In genomic region chr4:59259806-59260205, GRCm38 (mm10) we compare ENCODE assay signal across 22 mouse cellular contexts.
A peak's percentile ranks its signal among the peaks of the same experiment; 100 is the strongest.
DNase-seq lines count a peak whose midpoint lies in the region; ATAC-seq and TF ChIP-seq lines count a peak whose summit lies in the region.
"Had no signal": no experiment of that assay in that cellular context is flagged by ENCODE, and none has a peak within 500 bp of the region (broad histone marks: within the 10 kb centered on the region; RNA-seq: fewer than 3 reads in every experiment).

No protein-coding gene starts in this region.

- peaks cover 3% of the 10 kb centered on the region; the same call in 1 of the 2 replicates for H3K4me1 ChIP-seq in intestine, postnatal 0 days (replicated peaks; ENCODE audit: control insufficient read depth, insufficient read depth, low read length)
- peaks cover 6% of the 10 kb centered on the region; the same call in 1 of the 2 replicates for H3K4me1 ChIP-seq in intestine, embryonic 16.5 days (ENCODE audit: control insufficient read depth, insufficient read depth, low read length)
- peaks cover 3 to 6% of the 10 kb centered on the region in 2 experiments for H3K4me1 ChIP-seq in MEL (ENCODE audit: control insufficient read depth in 1 of 2, insufficient read depth in 2 of 2, low read length in 2 of 2)
- H3K4me1 ChIP-seq in midbrain, embryonic 16.5 days (ENCODE audit: control insufficient read depth, insufficient read depth, low read length), result no peaks in the 10 kb centered on the region
- H3K4me1 ChIP-seq: forebrain, embryonic 15.5 days had no signal

- H3K36me3 ChIP-seq in intestine, postnatal 0 days (ENCODE audit: control insufficient read depth, insufficient read depth), result no peaks in the 10 kb centered on the region
- no peaks in the 10 kb centered on the region for H3K36me3 ChIP-seq in intestine, embryonic 16.5 days (ENCODE audit: control insufficient read depth, insufficient read depth, low read length)
- H3K36me3 ChIP-seq in MEL (ENCODE audit: control insufficient read depth in 1 of 2, insufficient read depth in 2 of 2, low read length in 2 of 2), result peaks cover 0 to 5% of the 10 kb centered on the region in 2 experiments; a peak in 1 of 4 replicates
- H3K36me3 ChIP-seq in midbrain, embryonic 16.5 days (ENCODE audit: control insufficient read depth, insufficient read depth, low read length), result no peaks in the 10 kb centered on the region
- H3K36me3 ChIP-seq: forebrain, embryonic 15.5 days; heart, embryonic 13.5 days had no signal

- peak; percentile 4 for TF ChIP-seq RAD21 in MEL (IDR thresholded peaks at IDR 0.05; ENCODE audit: low read depth, low read length)

- no peak for ATAC-seq in intestine, postnatal 0 days
- no peak for ATAC-seq in intestine, embryonic 16.5 days
- peak; percentile 33; the same call in 1 of the 2 replicates for ATAC-seq in megakaryocyte progenitor cell, adult 5-6 weeks (replicated peaks; ENCODE audit: poor library complexity)
- ATAC-seq in midbrain, embryonic 16.5 days, result no peak
- ATAC-seq: activated CD4-positive, CD25-positive, alpha-beta regulatory T cell, adult 4 months; forebrain, embryonic 15.5 days; Patski had no signal

- no peak overlapping the region for H3K4me2 ChIP-seq in intestine, postnatal 0 days (replicated peaks; ENCODE audit: low read depth)
- no peak overlapping the region for H3K4me2 ChIP-seq in intestine, embryonic 16.5 days (ENCODE audit: low read depth, low read length)
- no peak overlapping the region for H3K4me2 ChIP-seq in midbrain, embryonic 16.5 days (ENCODE audit: low read length)
- H3K4me2 ChIP-seq: forebrain, embryonic 15.5 days; heart, embryonic 13.5 days had no signal

- no peaks in the 10 kb centered on the region for H3K79me2 ChIP-seq in MEL (ENCODE audit: control insufficient read depth, insufficient read depth, low read length, poor library complexity)

- no peaks in the 10 kb centered on the region for H3K9me3 ChIP-seq in intestine, postnatal 0 days (ENCODE audit: control insufficient read depth)
- no peaks in the 10 kb centered on the region for H3K9me3 ChIP-seq in intestine, embryonic 16.5 days (ENCODE audit: control insufficient read depth, low read length)
- H3K9me3 ChIP-seq in MEL (replicated peaks; ENCODE audit: insufficient read depth, low read length), result no peaks in the 10 kb centered on the region
- no peaks in the 10 kb centered on the region for H3K9me3 ChIP-seq in midbrain, embryonic 16.5 days (replicated peaks; ENCODE audit: control insufficient read depth, low read length, poor library complexity, severe bottlenecking)
- H3K9me3 ChIP-seq: forebrain, embryonic 15.5 days; heart, embryonic 13.5 days had no signal

- TF ChIP-seq CTCF in intestine, postnatal 0 days (IDR thresholded peaks at IDR 0.05; ENCODE audit: low read depth), result 0 out of 2 replicates have a peak, but pooled peaks have one; percentile 3
- peak in 1 of 3 experiments; percentile 16; a peak in 2 of 6 replicates for TF ChIP-seq CTCF in MEL (IDR thresholded peaks at IDR 0.05 in 2 of 3, conservative IDR thresholded peaks at IDR 0.05 in 1 of 3; ENCODE audit: control insufficient read depth in 1 of 3, insufficient read depth in 1 of 3, low read depth in 2 of 3, low read length in 3 of 3, poor library complexity in 1 of 3, severe bottlenecking in 1 of 3)

- DNase-seq in MEL (ENCODE audit: low read depth, low spot score), result peak; percentile 50
- peak; percentile 42 for DNase-seq in induced T-regulatory cell, adult 2 months (ENCODE audit: low read depth)
- no peak for DNase-seq in cerebellum, adult 11 months
- no peak for DNase-seq in adrenal gland, adult 8-10 months
- DNase-seq: cerebellum, postnatal 25 days; heart, adult 11 months; kidney, adult 9 months; left cerebral cortex, postnatal 4 days; lung, adult 18-20 months; lung, postnatal 36 days; midbrain, embryonic 14.5 days; retina, postnatal 1 day; right cerebral cortex, postnatal 4 days had no signal

- H3K27me3 ChIP-seq in intestine, postnatal 0 days (replicated peaks; ENCODE audit: control insufficient read depth, insufficient read depth, low read length), result no peaks in the 10 kb centered on the region
- no peaks in the 10 kb centered on the region for H3K27me3 ChIP-seq in intestine, embryonic 16.5 days (replicated peaks; ENCODE audit: control insufficient read depth, insufficient read depth, low read length)
- no peaks in the 10 kb centered on the region for H3K27me3 ChIP-seq in MEL (ENCODE audit: control insufficient read depth in 1 of 2, insufficient read depth in 2 of 2, low read length in 2 of 2)
- H3K27me3 ChIP-seq in midbrain, embryonic 16.5 days (ENCODE audit: control insufficient read depth, insufficient read depth, low read depth, low read length), result no peaks in the 10 kb centered on the region
- H3K27me3 ChIP-seq: forebrain, embryonic 15.5 days; heart, embryonic 13.5 days; Patski had no signal

- TF ChIP-seq POLR2A in MEL (IDR thresholded peaks at IDR 0.05; ENCODE audit: control insufficient read depth in 1 of 2, insufficient read depth in 1 of 2, low read depth in 1 of 2, low read length in 2 of 2, poor library complexity in 1 of 2), result no peak

- no peak for TF ChIP-seq EP300 in MEL (IDR thresholded peaks at IDR 0.05; ENCODE audit: low read depth in 1 of 2, low read length in 2 of 2)

- no peak overlapping the region for H3K27ac ChIP-seq in intestine, postnatal 0 days (ENCODE audit: low read depth, low read length)
- H3K27ac ChIP-seq in intestine, embryonic 16.5 days (ENCODE audit: low read length), result no peak overlapping the region
- H3K27ac ChIP-seq in MEL (ENCODE audit: control insufficient read depth, low read depth, low read length), result peak overlapping the region; percentile 24; the same call in 1 of the 2 replicates
- H3K27ac ChIP-seq in midbrain, embryonic 16.5 days (ENCODE audit: low read length), result no peak overlapping the region
- H3K27ac ChIP-seq: forebrain, embryonic 15.5 days; heart, embryonic 13.5 days had no signal

- WGBS in intestine, postnatal 0 days, result 75% methylated on average over 1 of the region's 1 CpGs
- 69% methylated on average over 1 of the region's 1 CpGs for WGBS in intestine, embryonic 16.5 days
- 74% methylated on average over 1 of the region's 1 CpGs for WGBS in midbrain, embryonic 16.5 days

- no peak overlapping the region for H3K9ac ChIP-seq in intestine, postnatal 0 days (ENCODE audit: low read depth, low read length)
- H3K9ac ChIP-seq in intestine, embryonic 16.5 days (ENCODE audit: low read depth, low read length), result no peak overlapping the region
- no peak overlapping the region for H3K9ac ChIP-seq in MEL (ENCODE audit: control insufficient read depth, low read depth, low read length, poor library complexity, severe bottlenecking)
- H3K9ac ChIP-seq in midbrain, embryonic 16.5 days (ENCODE audit: low read depth, low read length), result no peak overlapping the region
- H3K9ac ChIP-seq: forebrain, embryonic 15.5 days; heart, embryonic 13.5 days had no signal

- no peak overlapping the region for H3K4me3 ChIP-seq in intestine, postnatal 0 days (ENCODE audit: low read depth, low read length)
- no peak overlapping the region for H3K4me3 ChIP-seq in intestine, embryonic 16.5 days (ENCODE audit: low read length)
- H3K4me3 ChIP-seq in MEL (ENCODE audit: control insufficient read depth in 1 of 2, insufficient read depth in 1 of 2, low read depth in 2 of 2, low read length in 2 of 2), result no peak overlapping the region
- H3K4me3 ChIP-seq in midbrain, embryonic 16.5 days (ENCODE audit: low read depth, low read length), result no peak overlapping the region
- H3K4me3 ChIP-seq: erythroblast, embryonic 14.5 days; forebrain, embryonic 15.5 days; heart, embryonic 13.5 days had no signal

TF ChIP-seq in MEL, 35 proteins besides CTCF, POLR2A, EP300 and RAD21 (continues in another document):
- TF ChIP-seq SMC3 (IDR thresholded peaks at IDR 0.05; ENCODE audit: low read depth, low read length) (no peak), CHD2 (IDR thresholded peaks at IDR 0.05; ENCODE audit: low read length) (no peak), MYC (IDR thresholded peaks at IDR 0.05; ENCODE audit: low read depth, low read length) (no peak), JUND (IDR thresholded peaks at IDR 0.05; ENCODE audit: low read depth, low read length) (no peak), NRF1 (IDR thresholded peaks at IDR 0.05; ENCODE audit: insufficient read depth, low read depth, low read length, poor library complexity, severe bottlenecking) (no peak), MYB (IDR thresholded peaks at IDR 0.05; ENCODE audit: low read depth, low read length) (no peak), SIN3A (IDR thresholded peaks at IDR 0.05; ENCODE audit: low read length) (no peak), CHD1 (IDR thresholded peaks at IDR 0.05; ENCODE audit: low read depth, low read length) (no peak), ZKSCAN1 (IDR thresholded peaks at IDR 0.05; ENCODE audit: low read depth, low read length) (no peak), HCFC1 (IDR thresholded peaks at IDR 0.05; ENCODE audit: low read depth, low read length) (no peak), ELF1 (IDR thresholded peaks at IDR 0.05; ENCODE audit: low read depth, low read length) (peak; percentile 41; the same call in 1 of the 2 replicates), ZNF384 (IDR thresholded peaks at IDR 0.05; ENCODE audit: low read depth, low read length) (0 out of 2 replicates have a peak, but pooled peaks have one; percentile 38), MAFK (IDR thresholded peaks at IDR 0.05; ENCODE audit: borderline replicate concordance, low read depth, low read length) (no peak), GATA1 (IDR thresholded peaks at IDR 0.05; ENCODE audit: low read depth, low read length) (peak; percentile 21; the same call in 1 of the 2 replicates), TAL1 (IDR thresholded peaks at IDR 0.05; ENCODE audit: low read length) (no peak), ZMIZ1 (IDR thresholded peaks at IDR 0.05; ENCODE audit: low read depth, low read length) (no peak), TCF12 (IDR thresholded peaks at IDR 0.05; ENCODE audit: low read depth, low read length) (no peak), MAZ (IDR thresholded peaks at IDR 0.05; ENCODE audit: low read depth, low read length) (no peak), POLR2AphosphoS5 (IDR thresholded peaks at IDR 0.05; ENCODE audit: borderline replicate concordance, low read depth, low read length) (no peak), E2F4 (IDR thresholded peaks at IDR 0.05; ENCODE audit: borderline replicate concordance, low read depth, low read length) (no peak), MAX (IDR thresholded peaks at IDR 0.05; ENCODE audit: low read length) (0 out of 2 replicates have a peak, but pooled peaks have one; percentile 32), BHLHE40 (IDR thresholded peaks at IDR 0.05; ENCODE audit: borderline replicate concordance, low read depth, low read length) (no peak), GABPA (IDR thresholded peaks at IDR 0.05; ENCODE audit: low read depth, low read length) (no peak), UBTF (IDR thresholded peaks at IDR 0.05; ENCODE audit: borderline replicate concordance, insufficient read depth, low read depth, low read length) (no peak), TBP (IDR thresholded peaks at IDR 0.05; ENCODE audit: low read depth, low read length) (no peak), MXI1 (IDR thresholded peaks at IDR 0.05; ENCODE audit: low read depth, low read length) (peak; percentile 24; the same call in 1 of the 2 replicates)

Comparison
In these comparisons a context has a peak if more than half of its experiments do, and no peak if none do; other contexts are left out.
1. DNase-seq: peak in MEL (single experiment) and induced T-regulatory cell, adult 2 months (single experiment); none in cerebellum, adult 11 months (single experiment) and adrenal gland, adult 8-10 months (single experiment).